Mouse (Mus musculus) olfactory bulb, adult 2 months (tissue): ENCODE results near the gene Eif2ak4. TPM values are rescaled to one million over a fixed set of nuclear protein-coding genes. Genes with fewer than 3 reads are reported as not detected.

Experiments used
- H3K27ac ChIP-seq: fragments of 200-500 bp; 2 replicates; pipeline ENCODE4 v1.5.1; 2012; ENCODE audit warnings: low read depth, low read length; ENCODE audit not compliant: insufficient read depth
- H3K4me1 ChIP-seq: fragments of 200-500 bp; 2 replicates; pipeline ENCODE4 v1.6.1; 2012; ENCODE audit warnings: low read length; ENCODE audit not compliant: control insufficient read depth, insufficient read depth
- H3K4me3 ChIP-seq: fragments of 200-500 bp; 2 replicates; pipeline ENCODE4 v1.5.1; 2012; ENCODE audit warnings: mild to moderate bottlenecking, low read depth, low read length, moderate library complexity; ENCODE audit not compliant: insufficient read depth
- CTCF ChIP-seq: fragments of 200-500 bp; IDR thresholded peaks from 2 replicates; pipeline ENCODE4 v1.5.1; 2012; ENCODE audit warnings: low read depth, mild to moderate bottlenecking, low read length, moderate library complexity; ENCODE audit not compliant: insufficient read depth
- POLR2A ChIP-seq: fragments of 200-500 bp; IDR thresholded peaks from 2 replicates; pipeline ENCODE4 v1.6.1; 2012; ENCODE audit warnings: mild to moderate bottlenecking, low read depth, low read length, moderate library complexity; ENCODE audit not compliant: insufficient read depth
- WGBS: fragments of 180-500 bp; shearing (Covaris S2); methylation state at CpG from one replicate; pipeline ENCODE4 v1.1.7; 2018; 5-methylcytosine and 5-hydroxymethylcytosine counted together
- polyA plus RNA-seq: library from polyadenylated mRNA; stranded (reverse); fragments of >200 nt; gene quantifications from 2 replicates; pipeline ENCODE4 v1.2.4, GENCODE M21; 2012; ENCODE audit warnings: low replicate concordance; ENCODE audit not compliant: missing spikeins, insufficient read depth, insufficient read length

The Eif2ak4 gene
- polyA plus RNA-seq, 1 experiment = not detected

- 52% methylated on average over 1 of the region's 1 CpGs for WGBS
- TF ChIP-seq CTCF = no peak
Observed at GRCm38 (mm10) chr2:118466601-118467000, 78.2 kb downstream of the Eif2ak4 start.

GRCm38 (mm10) chr2:118468354-118468753 lies 79.9 kb downstream of the Eif2ak4 start:
- TF ChIP-seq POLR2A (no peak), CTCF (no peak)
- Histone ChIP-seq H3K27ac (no peak overlapping the region), H3K4me1 (peaks cover 3% of the 10 kb centered on the region; the same call in 1 of the 2 replicates), H3K4me3 (no peak overlapping the region)

More at GRCm38 (mm10) chr2:118466601-118467000, 78.2 kb downstream of the Eif2ak4 start:
- no peak overlapping the region for H3K27ac ChIP-seq
- peaks cover 16% of the 10 kb centered on the region for H3K4me1 ChIP-seq
- H3K4me3 ChIP-seq = no peak overlapping the region

- under 1% methylated on average over 52 of the region's 52 CpGs for WGBS
- Histone ChIP-seq H3K27ac (peak overlapping the region; percentile 50; the same call in 1 of the 2 replicates), H3K4me1 (peaks cover 8% of the 10 kb centered on the region), H3K4me3 (peak overlapping the region; percentile 85)
- TF ChIP-seq POLR2A (no peak), CTCF (no peak)
Observed at GRCm38 (mm10) chr2:118478833-118479549, 90.6 kb downstream of the Eif2ak4 start.

GRCm38 (mm10) chr2:118479550-118479909 lies 91.1 kb downstream of the Eif2ak4 start, which contains the start of gene Srp14:
Gene Srp14 (minus strand): TSS chr2:118479711.
- WGBS = under 1% methylated on average over 35 of the region's 35 CpGs
- peaks cover 8% of the 10 kb centered on the region for H3K4me1 ChIP-seq
- H3K27ac ChIP-seq = peak within 1 kb of the TSS; percentile 63
- no peak for TF ChIP-seq CTCF
- peak; percentile 93 for TF ChIP-seq POLR2A
- H3K4me3 ChIP-seq = peak within 1 kb of the TSS; percentile 85

- H3K4me1 ChIP-seq = peaks cover 8% of the 10 kb centered on the region
- TF ChIP-seq POLR2A (no peak), CTCF (no peak)
- no peak overlapping the region for H3K4me3 ChIP-seq
- WGBS = 93% methylated on average over 7 of the region's 7 CpGs
- H3K27ac ChIP-seq = no peak overlapping the region
Observed at GRCm38 (mm10) chr2:118480886-118481285, 92.5 kb downstream of the Eif2ak4 start.

GRCm38 (mm10) chr2:118483032-118483431 lies 94.6 kb downstream of the Eif2ak4 start:
- TF ChIP-seq POLR2A = no peak
- TF ChIP-seq CTCF = no peak
- Histone ChIP-seq H3K4me1 (peaks cover 8% of the 10 kb centered on the region), H3K27ac (no peak overlapping the region), H3K4me3 (no peak overlapping the region)
- WGBS = 87% methylated on average over 5 of the region's 5 CpGs

GRCm38 (mm10) chr2:118484386-118484898 lies 96.0 kb downstream of the Eif2ak4 start:
- Histone ChIP-seq H3K27ac (no peak overlapping the region), H3K4me3 (no peak overlapping the region), H3K4me1 (peaks cover 2% of the 10 kb centered on the region; the same call in 1 of the 2 replicates)
- TF ChIP-seq CTCF (no peak), POLR2A (no peak)
- 70% methylated on average over 9 of the region's 9 CpGs for WGBS

GRCm38 (mm10) chr2:118485415-118485814 lies 97.0 kb downstream of the Eif2ak4 start:
- 94% methylated on average over 3 of the region's 3 CpGs for whole genome bisulfite sequencing
- Histone ChIP-seq H3K27ac (no peak overlapping the region), H3K4me1 (peaks cover 4% of the 10 kb centered on the region), H3K4me3 (no peak overlapping the region)
- TF ChIP-seq CTCF (no peak), POLR2A (no peak)

- Histone ChIP-seq H3K4me1 (peaks cover 5% of the 10 kb centered on the region), H3K27ac (no peak overlapping the region), H3K4me3 (no peak overlapping the region)
- WGBS = 15% methylated on average over 12 of the region's 12 CpGs
- TF ChIP-seq POLR2A (no peak), CTCF (peak; percentile 99)
Observed at GRCm38 (mm10) chr2:118486933-118487332, 98.5 kb downstream of the Eif2ak4 start.
